ENCODE assay signal across 29 mouse cellular contexts in genomic region chr14:77795240-77795639, GRCm38 (mm10).
DNase-seq lines count a peak whose midpoint lies in the region; ATAC-seq and TF ChIP-seq lines count a peak whose summit lies in the region.
"Had no signal": no experiment of that assay in that cellular context is flagged by ENCODE, and none has a peak within 500 bp of the region (broad histone marks: within the 10 kb centered on the region; RNA-seq: fewer than 3 reads in every experiment).

No protein-coding gene starts in this region.

- H3K4me2 ChIP-seq in liver, postnatal 0 days (ENCODE audit: low read depth, low read length): no peak overlapping the region
- no peak overlapping the region for H3K4me2 ChIP-seq in intestine, embryonic 15.5 days (replicated peaks)
- H3K4me2 ChIP-seq: embryonic facial prominence, embryonic 13.5 days; forebrain, embryonic 13.5 days; heart, embryonic 13.5 days; hindbrain, embryonic 14.5 days; liver, embryonic 11.5 days; lung, embryonic 14.5 days; midbrain, embryonic 15.5 days had no signal

- 41% methylated on average over 5 of the region's 5 CpGs for WGBS in liver, postnatal 0 days (ENCODE audit: insufficient replicate concordance)
- 21% methylated on average over 5 of the region's 5 CpGs for WGBS in macrophage (ENCODE audit: missing documents)
- 78% methylated on average over 5 of the region's 5 CpGs for WGBS in intestine, embryonic 15.5 days
- 93% methylated on average over 5 of the region's 5 CpGs for WGBS in midbrain, embryonic 10.5 days

- no peak for TF ChIP-seq EP300 in liver, postnatal 0 days (IDR thresholded peaks at IDR 0.05; ENCODE audit: low read depth)

- no peaks in the 10 kb centered on the region for H3K79me2 ChIP-seq in macrophage (ENCODE audit: inconsistent target)

- no peak for DNase-seq in liver, postnatal 0 days
- no peak for DNase-seq in liver
- peak; percentile 45 for DNase-seq in skeletal muscle tissue, adult 2 months (ENCODE audit: low read depth, low spot score)
- DNase-seq in midbrain, embryonic 10.5 days (ENCODE audit: low spot score): no peak
- DNase-seq: adrenal gland, postnatal 36 days; B cell, adult 2 months; cerebellum, adult 2 months; cerebellum, postnatal 25 days; embryo, embryonic 11 days; gastrocnemius, postnatal 36 days; kidney, adult 9 months; kidney, postnatal 25 days; lung, embryonic 14.5 days had no signal

- no peak overlapping the region for H3K9ac ChIP-seq in liver, postnatal 0 days (replicated peaks)
- H3K9ac ChIP-seq in intestine, embryonic 15.5 days: no peak overlapping the region
- H3K9ac ChIP-seq: embryonic facial prominence, embryonic 13.5 days; forebrain, embryonic 13.5 days; heart, embryonic 13.5 days; hindbrain, embryonic 14.5 days; lung, embryonic 14.5 days; midbrain, embryonic 15.5 days had no signal

- no peak overlapping the region for H3K4me3 ChIP-seq in liver, postnatal 0 days (ENCODE audit: low read depth, low read length)
- H3K4me3 ChIP-seq in brown adipose tissue, adult 24 weeks (ENCODE audit: insufficient read depth, low read depth, low read length): no peak overlapping the region
- H3K4me3 ChIP-seq in macrophage (ENCODE audit: inconsistent target): no peak overlapping the region
- H3K4me3 ChIP-seq in intestine, embryonic 15.5 days (replicated peaks): no peak overlapping the region
- no peak overlapping the region for H3K4me3 ChIP-seq in midbrain, embryonic 10.5 days
- H3K4me3 ChIP-seq: embryonic facial prominence, embryonic 13.5 days; erythroblast, embryonic 14.5 days; forebrain, embryonic 13.5 days; heart, embryonic 13.5 days; layer of hippocampus, adult 2 months; limb, embryonic 10.5 days; midbrain, embryonic 15.5 days had no signal

- H3K27ac ChIP-seq in liver, postnatal 0 days (ENCODE audit: low read depth): no peak overlapping the region
- H3K27ac ChIP-seq in brown adipose tissue, adult 24 weeks (replicated peaks; ENCODE audit: low read depth, low read length): peak overlapping the region; percentile 54
- H3K27ac ChIP-seq in macrophage: peak overlapping the region; percentile 81
- H3K27ac ChIP-seq in intestine, embryonic 15.5 days: no peak overlapping the region
- H3K27ac ChIP-seq in midbrain, embryonic 10.5 days (replicated peaks): no peak overlapping the region
- H3K27ac ChIP-seq: embryonic facial prominence, embryonic 13.5 days; forebrain, embryonic 13.5 days; heart, embryonic 13.5 days; hindbrain, embryonic 14.5 days; midbrain, embryonic 15.5 days had no signal

- H3K9me3 ChIP-seq in liver, postnatal 0 days (ENCODE audit: low read length): no peaks in the 10 kb centered on the region
- H3K9me3 ChIP-seq in intestine, embryonic 15.5 days: no peaks in the 10 kb centered on the region
- no peaks in the 10 kb centered on the region for H3K9me3 ChIP-seq in midbrain, embryonic 10.5 days (replicated peaks)
- H3K9me3 ChIP-seq: embryonic facial prominence, embryonic 13.5 days; forebrain, embryonic 13.5 days; heart, embryonic 13.5 days; limb, embryonic 10.5 days; midbrain, embryonic 15.5 days had no signal

- peak; percentile 36; the same call in 1 of the 2 replicates for ATAC-seq in liver, postnatal 0 days
- ATAC-seq in intestine, embryonic 15.5 days: no peak
- ATAC-seq: forebrain, embryonic 13.5 days; inflammation-experienced regulatory T-cells, adult 6 months; midbrain, embryonic 15.5 days; Patski had no signal

- no peak for TF ChIP-seq CTCF in liver, postnatal 0 days (IDR thresholded peaks at IDR 0.05; ENCODE audit: low read depth)

- H3K36me3 ChIP-seq in liver, postnatal 0 days (replicated peaks; ENCODE audit: insufficient read depth, low read length): no peaks in the 10 kb centered on the region
- no peaks in the 10 kb centered on the region for H3K36me3 ChIP-seq in macrophage (ENCODE audit: inconsistent target)
- no peaks in the 10 kb centered on the region for H3K36me3 ChIP-seq in intestine, embryonic 15.5 days
- H3K36me3 ChIP-seq in midbrain, embryonic 10.5 days: no peaks in the 10 kb centered on the region
- H3K36me3 ChIP-seq: embryonic facial prominence, embryonic 13.5 days; G1E; heart, embryonic 13.5 days; limb, embryonic 10.5 days; midbrain, embryonic 15.5 days had no signal

- no peaks in the 10 kb centered on the region for H3K27me3 ChIP-seq in liver, postnatal 0 days (ENCODE audit: insufficient read depth, low read length)
- no peaks in the 10 kb centered on the region for H3K27me3 ChIP-seq in intestine, embryonic 15.5 days (replicated peaks)
- no peaks in the 10 kb centered on the region for H3K27me3 ChIP-seq in midbrain, embryonic 10.5 days (ENCODE audit: low read depth, poor library complexity, severe bottlenecking)
- H3K27me3 ChIP-seq: CH12.LX; embryonic facial prominence, embryonic 13.5 days; forebrain, embryonic 13.5 days; heart, embryonic 13.5 days; midbrain, embryonic 15.5 days; Patski had no signal

- no peaks in the 10 kb centered on the region for H3K4me1 ChIP-seq in liver, postnatal 0 days (ENCODE audit: insufficient read depth)
- peaks cover 8% of the 10 kb centered on the region; the same call in 1 of the 2 replicates for H3K4me1 ChIP-seq in brown adipose tissue, adult 24 weeks (ENCODE audit: control insufficient read depth, insufficient read depth, insufficient read length, low read length)
- no peaks in the 10 kb centered on the region for H3K4me1 ChIP-seq in intestine, embryonic 15.5 days (replicated peaks)
- H3K4me1 ChIP-seq in midbrain, embryonic 10.5 days: peaks cover 3% of the 10 kb centered on the region
- H3K4me1 ChIP-seq: forebrain, embryonic 13.5 days; midbrain, embryonic 15.5 days had no signal

Comparison
In these comparisons a context has a peak if more than half of its experiments do, and no peak if none do; other contexts are left out.
1. H3K27ac ChIP-seq: peak in brown adipose tissue, adult 24 weeks (single experiment) and macrophage (single experiment); none in liver, postnatal 0 days (single experiment), intestine, embryonic 15.5 days (single experiment) and midbrain, embryonic 10.5 days (single experiment).